Mouse (Mus musculus) gastrocnemius, adult 2 months (tissue): ENCODE data around the gene Flot1. TPM values are rescaled to one million over a fixed set of nuclear protein-coding genes. Genes with fewer than 3 reads are reported as not detected.

ENCODE experiments used
- DNase-seq: peaks from one replicate; pipeline ENCODE4 v3.0.0; 2022
- H3K27ac ChIP-seq: fragments of 200-600 bp; 2 replicates; pipeline ENCODE4 v1.8.1; 2022; ENCODE audit warnings: mild to moderate bottlenecking
- H3K4me3 ChIP-seq: fragments of 200-600 bp; 2 replicates; pipeline ENCODE4 v1.8.1; 2022; ENCODE audit warnings: mild to moderate bottlenecking, moderate library complexity
- CTCF ChIP-seq: fragments of 200-600 bp; IDR thresholded peaks from 2 replicates; pipeline ENCODE4 v1.8.1; 2022; ENCODE audit warnings: antibody characterized with exemption, mild to moderate bottlenecking, moderate library complexity
- intact Hi-C: fragments of 180-260 bp; cut with DNase I; formaldehyde crosslinking; loops from one replicate; pipeline ENCODE4 v1.15.1; 2025
- total RNA-seq, 2 experiments: library from RNA; stranded (reverse); gene quantifications; 2 replicates each; pipeline ENCODE4 v1.2.3; 2021

The Flot1 gene
- total RNA-seq, 2 experiments from 2014 or later = 45.4 to 50.9 TPM

GRCm38 (mm10) chr17:35840561-35840960, 17.5 kb downstream of the Flot1 start:
- intact Hi-C loops = no loop called here
- no peak for TF ChIP-seq CTCF
- no peak for DNase-seq
- Histone ChIP-seq H3K27ac (peak overlapping the region; percentile 95), H3K4me3 (peak overlapping the region; percentile 85)

- intact Hi-C loops = no loop called here
Observed at GRCm38 (mm10) chr17:35841076-35841950, 18.3 kb downstream of the Flot1 start, which contains the start of gene Mdc1. Gene Mdc1 (plus strand): TSS chr17:35841515.

DNA sequence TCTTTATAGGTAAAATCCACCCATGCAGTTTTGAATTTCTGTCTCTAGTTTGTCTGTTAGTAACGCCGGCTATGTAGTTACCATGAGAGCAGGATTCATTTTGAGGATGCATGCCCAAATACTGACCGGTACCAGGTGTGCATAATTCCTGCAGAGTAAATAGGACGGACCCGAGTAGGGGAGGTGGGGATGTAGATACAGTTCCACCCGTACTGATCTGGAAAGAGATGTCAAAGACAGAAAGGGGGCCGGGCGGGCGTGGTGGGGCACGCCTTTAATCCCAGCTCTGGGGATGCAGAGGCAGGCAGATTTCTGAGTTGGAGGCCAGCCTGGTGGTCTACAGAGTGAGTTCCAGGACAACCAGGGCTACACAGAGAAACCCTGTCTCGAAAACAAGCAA, 19.0 kb downstream of the Flot1 start:
- no peak for TF ChIP-seq CTCF
- intact Hi-C loops = loop anchor here (2.0 kb wide), 1 partner anchor 19 kb away; the partner anchor contains the start of gene Nrm

More at GRCm38 (mm10) chr17:35841076-35841950, 18.3 kb downstream of the Flot1 start, which contains the start of gene Mdc1:
- peak; percentile 99 for DNase-seq
- peak; percentile 29; the same call in 1 of the 2 replicates for TF ChIP-seq CTCF
- peak within 1 kb of the TSS; percentile 95 for H3K27ac ChIP-seq
- peak within 1 kb of the TSS; percentile 85 for H3K4me3 ChIP-seq

DNA sequence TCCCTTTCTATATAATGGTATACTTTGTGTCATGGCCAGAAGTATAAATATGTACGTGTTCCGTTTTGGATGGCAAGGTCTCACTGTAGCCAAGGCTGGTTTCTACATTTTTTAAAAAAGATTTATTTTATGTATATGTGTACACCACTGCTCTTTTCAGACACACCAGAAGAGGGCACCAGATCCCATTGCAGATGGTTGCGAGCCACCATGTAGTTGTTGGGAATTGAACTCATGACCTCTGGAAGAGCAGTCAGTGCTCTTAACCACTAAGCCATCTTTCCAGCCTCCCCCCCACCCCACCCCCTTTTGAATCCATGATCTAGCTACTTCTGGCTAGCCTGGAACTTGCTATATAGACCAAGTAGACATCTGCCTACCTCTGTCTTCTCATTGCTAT, 20.5 kb downstream of the Flot1 start:
- Histone ChIP-seq H3K4me3 (no peak overlapping the region), H3K27ac (no peak overlapping the region)
- TF ChIP-seq CTCF = peak; percentile 50
- intact Hi-C loops = loop anchor here (2.0 kb wide), 1 partner anchor 17 kb away; the partner anchor contains the start of gene Nrm
- DNase-seq = no peak

More for the DNA sequence above, 19.0 kb downstream of the Flot1 start:
- no peak for DNase-seq
- Histone ChIP-seq H3K27ac (peak overlapping the region; percentile 81), H3K4me3 (peak overlapping the region; percentile 85)

DNA sequence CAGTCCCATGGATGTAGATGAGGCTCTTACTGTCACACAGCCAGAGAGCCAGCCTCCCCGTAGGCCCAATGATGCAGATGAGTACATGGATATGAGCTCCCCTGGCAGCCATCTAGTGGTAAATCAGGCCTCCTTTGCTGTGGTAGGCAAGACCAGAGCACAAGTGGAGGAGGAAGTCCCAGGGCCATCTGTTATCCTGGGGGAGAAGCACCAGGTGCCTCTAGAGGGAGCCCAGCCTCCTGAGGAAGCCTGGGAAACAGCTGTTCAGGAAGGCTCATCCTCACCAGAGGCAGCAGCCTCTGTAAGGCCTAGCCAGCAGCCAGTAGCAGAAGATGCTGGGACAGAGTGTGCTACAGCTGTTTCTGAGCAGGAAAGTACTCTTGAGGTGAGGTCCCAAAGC, 25.1 kb downstream of the Flot1 start:
- TF ChIP-seq CTCF = peak; percentile 28; the same call in 1 of the 2 replicates
- intact Hi-C loops = no loop called here
- DNase-seq = peak; percentile 11
- Histone ChIP-seq H3K27ac (no peak overlapping the region), H3K4me3 (no peak overlapping the region)

- no peak overlapping the region for H3K27ac ChIP-seq
- DNase-seq = peak; percentile 2
- intact Hi-C loops = no loop called here
- no peak for TF ChIP-seq CTCF
- H3K4me3 ChIP-seq = no peak overlapping the region
Observed at GRCm38 (mm10) chr17:35850974-35851373, 27.9 kb downstream of the Flot1 start.

GRCm38 (mm10) chr17:35859371-35859770, 36.3 kb downstream of the Flot1 start:
- intact Hi-C loops = no loop called here
- DNase-seq = no peak
- no peak for TF ChIP-seq CTCF
- H3K27ac ChIP-seq = no peak overlapping the region
- no peak overlapping the region for H3K4me3 ChIP-seq

DNA sequence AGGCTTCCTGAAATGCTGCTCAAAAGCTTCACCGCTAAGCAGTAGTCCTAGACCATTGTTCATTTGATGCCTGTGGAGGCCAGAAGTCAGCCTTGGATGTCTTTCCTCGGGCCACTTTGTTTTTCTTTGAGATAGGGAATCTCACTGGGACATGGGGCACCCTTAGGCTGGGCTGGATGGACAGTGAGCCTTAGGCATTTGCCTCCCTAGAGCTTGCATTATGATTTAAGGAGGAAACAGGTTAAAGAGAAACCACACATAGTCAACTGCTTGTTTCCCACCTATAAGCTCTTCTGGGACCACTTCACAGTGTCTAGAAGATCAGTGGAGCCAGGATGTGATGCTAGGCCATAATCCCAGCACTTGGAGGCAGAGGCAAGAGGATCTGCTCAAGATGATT, 36.8 kb downstream of the Flot1 start:
- H3K4me3 ChIP-seq = no peak overlapping the region
- intact Hi-C loops = loop anchor here (2.0 kb wide), 1 partner anchor 17 kb away; no protein-coding TSS in a partner anchor
- no peak overlapping the region for H3K27ac ChIP-seq
- DNase-seq = no peak
- no peak for TF ChIP-seq CTCF

DNA sequence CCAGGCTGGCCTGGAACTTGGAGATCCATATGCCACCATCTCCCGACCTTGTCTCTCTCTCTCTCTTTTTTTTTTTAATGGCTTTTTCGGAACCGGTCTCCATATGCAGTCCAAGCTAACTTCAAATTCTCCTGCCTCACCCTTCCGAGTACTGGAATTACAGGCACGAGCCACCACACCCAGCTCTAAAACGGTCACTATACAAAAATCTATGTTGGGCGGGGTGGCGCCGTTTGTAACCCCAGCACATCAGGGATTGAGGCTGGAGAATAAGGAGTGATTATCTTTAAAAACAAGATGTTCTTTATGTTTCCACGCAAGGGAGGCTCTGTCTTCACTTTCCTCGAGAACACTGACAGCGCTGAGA, 37.8 kb downstream of the Flot1 start:
- peak overlapping the region; percentile 88 for H3K27ac ChIP-seq
- peak overlapping the region; percentile 96 for H3K4me3 ChIP-seq
- no peak for DNase-seq
- intact Hi-C loops = loop anchor here (2.0 kb wide), 1 partner anchor 18 kb away; no protein-coding TSS in a partner anchor
- TF ChIP-seq CTCF = no peak

DNA sequence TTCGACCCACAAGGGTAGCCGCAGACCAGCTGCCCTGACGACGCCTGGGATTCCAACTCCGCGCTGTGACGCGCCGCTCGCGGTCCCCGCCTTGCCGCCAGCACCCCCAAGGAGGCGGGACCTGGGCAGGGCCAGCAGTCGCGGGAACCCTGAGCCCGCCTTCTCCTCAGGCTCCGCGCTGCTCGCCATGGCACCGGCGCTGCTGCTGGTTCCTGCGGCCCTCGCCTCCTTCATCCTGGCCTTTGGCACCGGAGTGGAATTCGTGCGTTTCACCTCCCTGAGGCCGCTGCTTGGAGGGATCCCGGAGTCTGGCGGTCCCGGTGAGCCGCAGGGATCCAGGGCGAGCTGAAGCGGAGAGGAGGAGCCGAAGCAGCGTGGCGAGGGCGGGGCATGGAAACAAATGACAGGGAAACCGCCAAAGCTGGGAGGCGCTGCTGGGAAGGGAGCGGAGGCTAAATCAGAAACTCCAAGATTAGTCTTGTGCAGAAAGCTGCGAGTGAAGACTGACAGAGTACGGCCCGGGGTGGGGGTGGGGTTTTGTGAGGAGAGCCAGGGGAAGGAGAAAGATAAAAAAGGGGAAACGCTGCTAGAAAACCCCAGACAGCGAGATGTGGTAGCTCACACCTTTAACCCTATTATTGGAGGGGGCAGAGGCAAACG, 38.3 kb downstream of the Flot1 start, which contains the start of gene Nrm:
Nrm (plus strand) TSS at position 121 of the 660 bp plus-strand sequence.
- Histone ChIP-seq H3K27ac (peak within 1 kb of the TSS; percentile 88), H3K4me3 (peak within 1 kb of the TSS; percentile 96)
- peak; percentile 94 for DNase-seq
- intact Hi-C loops = loop anchor here (2.0 kb wide), 1 partner anchor 19 kb away; no protein-coding TSS in a partner anchor
- TF ChIP-seq CTCF = peak; percentile 54

DNA sequence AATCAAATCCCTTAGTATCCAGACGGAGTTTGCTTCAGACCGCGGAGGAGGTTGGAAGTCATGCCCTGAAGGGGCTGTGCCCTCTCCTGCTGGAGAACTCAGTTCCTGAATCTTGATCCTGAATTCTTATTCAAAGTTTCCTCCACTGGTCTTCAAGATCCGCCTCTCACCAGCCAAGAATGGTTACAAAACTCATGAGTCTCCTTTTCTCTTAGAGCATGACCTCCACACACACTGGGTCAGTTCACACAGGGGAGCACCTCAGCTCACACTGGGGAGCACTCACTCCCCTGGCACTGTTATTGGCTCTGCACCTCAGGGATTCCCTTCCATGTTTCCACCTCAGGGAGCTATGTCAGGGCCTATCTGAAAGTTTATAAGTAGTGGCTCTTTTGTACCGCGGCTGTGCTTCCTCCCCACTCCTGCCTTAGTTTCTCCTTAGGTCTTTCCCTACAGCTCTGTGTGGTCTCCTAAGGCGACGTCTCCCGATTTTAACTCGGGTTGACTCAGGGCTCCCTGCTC, 41.9 kb downstream of the Flot1 start:
- peak; percentile 20 for DNase-seq
- Histone ChIP-seq H3K27ac (peak overlapping the region; percentile 96), H3K4me3 (peak overlapping the region; percentile 78)
- no peak for TF ChIP-seq CTCF
- intact Hi-C loops = no loop called here

DNA sequence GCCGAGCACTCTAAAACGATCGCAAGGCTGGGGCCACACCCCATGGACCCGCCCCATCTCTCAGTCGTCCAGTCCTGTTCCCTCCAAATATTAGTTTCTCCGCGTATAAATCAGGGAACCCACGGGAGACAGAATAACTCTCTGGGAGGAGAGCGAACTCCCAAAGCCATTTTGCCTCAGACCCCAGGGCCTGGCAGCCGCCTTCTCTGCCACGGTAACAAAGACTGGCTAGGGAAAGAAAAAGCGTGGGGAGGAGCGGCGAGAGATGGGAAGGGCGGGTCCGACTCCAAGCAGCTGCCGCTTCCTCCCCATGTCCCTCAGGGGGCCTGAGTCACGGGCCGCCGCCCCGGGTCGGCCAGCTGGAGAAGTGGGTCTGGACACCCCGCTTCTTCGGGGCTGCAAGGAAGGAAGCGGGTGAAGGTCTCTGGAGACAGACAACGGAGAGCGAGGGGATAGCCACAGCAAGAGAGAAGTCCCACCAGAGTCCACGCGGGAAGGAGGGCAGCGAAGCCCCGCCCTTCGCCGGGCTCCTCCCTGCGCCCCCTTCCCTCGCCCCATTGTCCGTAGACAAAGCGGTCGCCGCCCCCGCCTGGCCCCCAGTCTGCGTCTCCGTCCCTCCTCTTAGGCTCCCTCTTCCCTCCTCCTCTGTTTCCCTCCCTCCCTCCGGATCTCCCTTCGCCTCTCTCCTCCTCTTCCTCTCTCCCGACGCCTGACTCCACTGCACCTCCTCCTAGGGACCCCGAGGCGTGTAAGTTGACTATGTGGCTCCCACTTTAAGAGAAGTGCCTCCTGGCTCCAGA, 42.7 kb downstream of the Flot1 start, which contains the start of gene Ppp1r18:
Ppp1r18 (plus strand) TSS at position 113 of the 800 bp plus-strand sequence.
- intact Hi-C loops = no loop called here
- Histone ChIP-seq H3K4me3 (peak within 1 kb of the TSS; percentile 78), H3K27ac (peak within 1 kb of the TSS; percentile 96)
- TF ChIP-seq CTCF = no peak
- DNase-seq = peak; percentile 87
